Mouse (Mus musculus): ENCODE measurements around the gene Larp4b.

Gene Larp4b

GRCm38 (mm10) chr13:9122045-9122444, 28.4 kb downstream of the Larp4b start:
- DNase-seq (ENCODE audit: low read depth, low spot score), result no peak

GRCm38 (mm10) chr13:9125193-9125592, 31.5 kb downstream of the Larp4b start:
- DNase-seq (ENCODE audit: low read depth, low spot score), result no peak

- no peak for DNase-seq (ENCODE audit: low read depth, low spot score)
Measured at GRCm38 (mm10) chr13:9127715-9128114, 34.0 kb downstream of the Larp4b start.

- DNase-seq (ENCODE audit: low read depth, low spot score), result peak; percentile 41
Measured at GRCm38 (mm10) chr13:9128707-9129314, 35.1 kb downstream of the Larp4b start.

- DNase-seq (ENCODE audit: low read depth, low spot score), result no peak
Measured at GRCm38 (mm10) chr13:9134421-9134820, 40.7 kb downstream of the Larp4b start.

GRCm38 (mm10) chr13:9136088-9136487, 42.4 kb downstream of the Larp4b start:
- DNase-seq (ENCODE audit: low read depth, low spot score), result no peak

GRCm38 (mm10) chr13:9136733-9137132, 43.1 kb downstream of the Larp4b start:
- DNase-seq (ENCODE audit: low read depth, low spot score), result peak; percentile 81

- DNase-seq (ENCODE audit: low read depth, low spot score), result no peak
Measured at GRCm38 (mm10) chr13:9139466-9139991, 45.8 kb downstream of the Larp4b start.

GRCm38 (mm10) chr13:9140204-9140603, 46.5 kb downstream of the Larp4b start:
- DNase-seq (ENCODE audit: low read depth, low spot score), result peak; percentile 80

GRCm38 (mm10) chr13:9142371-9142770, 48.7 kb downstream of the Larp4b start:
- no peak for DNase-seq (ENCODE audit: low read depth, low spot score)

GRCm38 (mm10) chr13:9148830-9149229, 55.1 kb downstream of the Larp4b start:
- DNase-seq (ENCODE audit: low read depth, low spot score), result no peak

GRCm38 (mm10) chr13:9149473-9150217, 56.0 kb downstream of the Larp4b start:
- peak; percentile 65 for DNase-seq (ENCODE audit: low read depth, low spot score)

- no peak for DNase-seq (ENCODE audit: low read depth, low spot score)
Measured at GRCm38 (mm10) chr13:9151100-9151499, 57.4 kb downstream of the Larp4b start.

- DNase-seq (ENCODE audit: low read depth, low spot score), result no peak
Measured at GRCm38 (mm10) chr13:9151619-9152018, 57.9 kb downstream of the Larp4b start.

GRCm38 (mm10) chr13:9152267-9152666, 58.6 kb downstream of the Larp4b start:
- no peak for DNase-seq (ENCODE audit: low read depth, low spot score)

- no peak for DNase-seq (ENCODE audit: low read depth, low spot score)
Measured at GRCm38 (mm10) chr13:9153803-9154202, 60.1 kb downstream of the Larp4b start.

GRCm38 (mm10) chr13:9159282-9159681, 65.6 kb downstream of the Larp4b start:
- no peak for DNase-seq (ENCODE audit: low read depth, low spot score)

GRCm38 (mm10) chr13:9162888-9163287, 69.2 kb downstream of the Larp4b start:
- no peak for DNase-seq (ENCODE audit: low read depth, low spot score)

GRCm38 (mm10) chr13:9167842-9168241, 74.2 kb downstream of the Larp4b start:
- DNase-seq (ENCODE audit: low read depth, low spot score), result no peak

- no peak for DNase-seq (ENCODE audit: low read depth, low spot score)
Measured at GRCm38 (mm10) chr13:9169616-9170015, 75.9 kb downstream of the Larp4b start.

GRCm38 (mm10) chr13:9170726-9171125, 77.0 kb downstream of the Larp4b start:
- peak; percentile 50 for DNase-seq (ENCODE audit: low read depth, low spot score)

- DNase-seq (ENCODE audit: low read depth, low spot score), result no peak
Measured at GRCm38 (mm10) chr13:9173414-9173813, 79.7 kb downstream of the Larp4b start.

GRCm38 (mm10) chr13:9175171-9175570, 81.5 kb downstream of the Larp4b start:
- no peak for DNase-seq (ENCODE audit: low read depth, low spot score)

All from brain, adult 2 months (tissue).